8 mouse cellular contexts compared by ENCODE assay signal in genomic region chrX:163909381-163909780, GRCm38 (mm10). TPM values are rescaled to one million over a fixed set of nuclear protein-coding genes. Genes with fewer than 3 reads are reported as not detected.
DNase-seq lines count a peak whose midpoint lies in the region; ATAC-seq and TF ChIP-seq lines count a peak whose summit lies in the region.

No protein-coding gene starts in this region.

- DNase-seq in CH12.LX (ENCODE audit: extremely low read depth), result peak; percentile 25
- peak; percentile 12 for DNase-seq in adrenal gland, adult 8-10 months
- DNase-seq in heart, postnatal 0 days (ENCODE audit: low spot score), result no peak
- peak; percentile 48 to 69 for DNase-seq in kidney, postnatal 4 days
- DNase-seq in lung, postnatal 10 days, result peak; percentile 58
- DNase-seq in ovary, postnatal 36 days (ENCODE audit: low spot score), result peak; percentile 34

- TF ChIP-seq CTCF in CH12.LX (conservative IDR thresholded peaks at IDR 0.05 in 1 of 2, IDR thresholded peaks at IDR 0.05 in 1 of 2; ENCODE audit: low read depth in 2 of 2, low read length in 2 of 2), result peak in 1 of 2 experiments; percentile 29; a peak in 1 of 4 replicates
- TF ChIP-seq CTCF in heart, postnatal 0 days (IDR thresholded peaks at IDR 0.05; ENCODE audit: low read depth), result no peak

- no peak for TF ChIP-seq POLR2A in CH12.LX (IDR thresholded peaks at IDR 0.05; ENCODE audit: low read depth, low read length)

- H3K79me2 ChIP-seq in CH12.LX (replicated peaks; ENCODE audit: control insufficient read depth, extremely low read depth, insufficient read depth, poor library complexity, severe bottlenecking), result no peaks in the 10 kb centered on the region

- TF ChIP-seq RAD21 in CH12.LX (IDR thresholded peaks at IDR 0.05; ENCODE audit: low read depth, low read length), result peak; percentile 1

- peak overlapping the region; percentile 51; the same call in 1 of the 2 replicates for H3K4me2 ChIP-seq in CH12.LX (ENCODE audit: insufficient read depth, low read depth, poor library complexity, severe bottlenecking)
- peak overlapping the region; percentile 56 for H3K4me2 ChIP-seq in embryonic facial prominence, embryonic 13.5 days
- peak overlapping the region; percentile 63 for H3K4me2 ChIP-seq in heart, postnatal 0 days (ENCODE audit: low read depth, low read length)

- no peak overlapping the region for H3K27ac ChIP-seq in CH12.LX (ENCODE audit: insufficient read depth, low read depth)
- H3K27ac ChIP-seq in embryonic facial prominence, embryonic 13.5 days, result peak overlapping the region; percentile 78
- H3K27ac ChIP-seq in heart, postnatal 0 days (ENCODE audit: low read depth), result peak overlapping the region; percentile 74

- H3K36me3 ChIP-seq in CH12.LX (replicated peaks in 1 of 2; ENCODE audit: control insufficient read depth in 1 of 2, insufficient read depth in 1 of 2, low read length in 1 of 2), result peaks cover 0 to 3% of the 10 kb centered on the region in 2 experiments
- H3K36me3 ChIP-seq in embryonic facial prominence, embryonic 13.5 days, result no peaks in the 10 kb centered on the region
- H3K36me3 ChIP-seq in heart, postnatal 0 days (replicated peaks; ENCODE audit: control insufficient read depth, insufficient read depth, low read length), result no peaks in the 10 kb centered on the region

- in situ Hi-C loops in CH12.LX (cut with MboI; ENCODE audit: low pct_ligation_motif_present, low pct_unique_long_range_greater_than_20kb, low sequenced_read_pairs), result loop anchor here (25.0 kb wide), 1 partner anchor 197 kb away; no protein-coding TSS in a partner anchor

- H3K4me1 ChIP-seq in CH12.LX (ENCODE audit: control insufficient read depth in 1 of 2, insufficient read depth in 2 of 2), result no peaks in the 10 kb centered on the region
- H3K4me1 ChIP-seq in embryonic facial prominence, embryonic 13.5 days, result no peaks in the 10 kb centered on the region
- H3K4me1 ChIP-seq in heart, postnatal 0 days (ENCODE audit: control insufficient read depth, insufficient read depth), result no peaks in the 10 kb centered on the region

- dilution Hi-C loops in CH12.LX (cut with MboI; ENCODE audit: extremely low pct_ligation_motif_present, extremely low pct_unique_long_range_greater_than_20kb, low sequenced_read_pairs), result no loop called here

- peak overlapping the region; percentile 85 for H3K9ac ChIP-seq in CH12.LX (ENCODE audit: insufficient read depth, low read depth)
- H3K9ac ChIP-seq in embryonic facial prominence, embryonic 13.5 days, result peak overlapping the region; percentile 72
- peak overlapping the region; percentile 53 for H3K9ac ChIP-seq in heart, postnatal 0 days (replicated peaks; ENCODE audit: low read depth, low read length)

- peak overlapping the region; percentile 44 to 71 (median 70) for H3K4me3 ChIP-seq in CH12.LX (replicated peaks in 1 of 3; ENCODE audit: low read depth in 2 of 3, low read length in 2 of 3, poor library complexity in 1 of 3)
- H3K4me3 ChIP-seq in embryonic facial prominence, embryonic 13.5 days, result peak overlapping the region; percentile 60
- peak overlapping the region; percentile 82 for H3K4me3 ChIP-seq in heart, postnatal 0 days (ENCODE audit: low read depth, low read length)

- WGBS in embryonic facial prominence, embryonic 13.5 days, result 23% methylated on average over 24 of the region's 34 CpGs
- 15% methylated on average over 31 of the region's 34 CpGs for WGBS in heart, postnatal 0 days

- no peaks in the 10 kb centered on the region for H3K9me3 ChIP-seq in CH12.LX (replicated peaks; ENCODE audit: low read length)
- no peaks in the 10 kb centered on the region for H3K9me3 ChIP-seq in embryonic facial prominence, embryonic 13.5 days
- no peaks in the 10 kb centered on the region for H3K9me3 ChIP-seq in heart, postnatal 0 days (replicated peaks; ENCODE audit: control insufficient read depth, low read length)

- no peak for TF ChIP-seq EP300 in CH12.LX (IDR thresholded peaks at IDR 0.05; ENCODE audit: low read length)
- no peak for TF ChIP-seq EP300 in heart, postnatal 0 days (IDR thresholded peaks at IDR 0.05; ENCODE audit: low read depth)

- H3K27me3 ChIP-seq in CH12.LX (replicated peaks), result no peaks in the 10 kb centered on the region
- peaks cover 5% of the 10 kb centered on the region; the same call in 1 of the 2 replicates for H3K27me3 ChIP-seq in embryonic facial prominence, embryonic 13.5 days
- H3K27me3 ChIP-seq in heart, postnatal 0 days (ENCODE audit: control insufficient read depth, insufficient read depth, low read length), result no peaks in the 10 kb centered on the region

- no peak; the same call in 1 of the 2 replicates for ATAC-seq in embryonic facial prominence, embryonic 13.5 days (ENCODE audit: insufficient number of reproducible peaks, insufficient read depth, low FRiP score, low TSS enrichment, low read depth)
- 0 out of 2 replicates have a peak, but pooled peaks have one; percentile 15 for ATAC-seq in heart, postnatal 0 days (ENCODE audit: insufficient read depth, low read depth)
- ATAC-seq in monocyte, adult 5-6 weeks (replicated peaks; ENCODE audit: insufficient number of reproducible peaks, low FRiP score, low TSS enrichment, poor library complexity, severe bottlenecking), result no peak

TF ChIP-seq in CH12.LX, 34 proteins besides CTCF, POLR2A, EP300 and RAD21:
- TF ChIP-seq SMC3 (IDR thresholded peaks at IDR 0.05; ENCODE audit: low read depth, low read length) (peak; percentile 17; the same call in 1 of the 2 replicates), CHD2 (IDR thresholded peaks at IDR 0.05; ENCODE audit: low read length) (no peak), ELF1 (IDR thresholded peaks at IDR 0.05; ENCODE audit: low read depth, low read length) (no peak), MAZ (IDR thresholded peaks at IDR 0.05; ENCODE audit: low read depth, low read length) (no peak)
TF ChIP-seq in CH12.LX: peak in this region for 1.

RNA-seq across cellular contexts. Expression of gene Ap1s2, which starts 0.6 kb away (rescaled TPM):
- total RNA-seq in CH12.LX (2012; rRNA removed) (4.3 and 5.7 TPM in 2 replicates), CH12.LX (2014; rRNA removed) (12.3 and 16.6 TPM in 2 replicates)
- polyA plus RNA-seq in CH12.LX (2012; ENCODE audit: insufficient read length, low read depth), result 6.5 and 8.9 TPM in 2 replicates
- 10 to 100 TPM; 13.3 to 16.3 (median 15.5) TPM for total RNA-seq in adrenal gland, adult 8-10 months (2022)
- 21.7 and 22.7 TPM in 2 replicates for polyA plus RNA-seq in embryonic facial prominence, embryonic 13.5 days (2015; fragmentation: Nextera tagmentation; extraction: Ambion mirVana)
- 10.5 and 12.0 TPM in 2 replicates for total RNA-seq in heart, postnatal 0 days (2014; rRNA removed; ENCODE audit: low replicate concordance)
- 16.0 and 17.7 TPM in 2 replicates for polyA plus RNA-seq in heart, postnatal 0 days (2015; fragmentation: Nextera tagmentation; extraction: Ambion mirVana)
- 103 to 180 TPM (median 145 TPM) in 3 replicates for total RNA-seq in monocyte, adult 5-6 weeks (2017)

RNA-seq across cellular contexts. Expression of gene Zrsr2, which starts 49.1 kb away (rescaled TPM):
- 13.7 and 15.2 TPM in 2 replicates for total RNA-seq in CH12.LX (2012; rRNA removed)
- total RNA-seq in CH12.LX (2014; rRNA removed), result 14.2 and 16.5 TPM in 2 replicates
- polyA plus RNA-seq in CH12.LX (2012; ENCODE audit: insufficient read length, low read depth), result 76.8 and 89.1 TPM in 2 replicates
- total RNA-seq in adrenal gland, adult 8-10 months (2022), result 10 to 100 TPM; 19.7 to 34.1 (median 32.8) TPM
- 77.7 and 80.8 TPM in 2 replicates for polyA plus RNA-seq in embryonic facial prominence, embryonic 13.5 days (2015; fragmentation: Nextera tagmentation; extraction: Ambion mirVana)
- 0.92 and 1.3 TPM in 2 replicates for total RNA-seq in heart, postnatal 0 days (2014; rRNA removed; ENCODE audit: low replicate concordance)
- polyA plus RNA-seq in heart, postnatal 0 days (2015; fragmentation: Nextera tagmentation; extraction: Ambion mirVana), result 22.8 and 25.8 TPM in 2 replicates
- 45.9 to 89.8 TPM (median 70.6 TPM) in 3 replicates for total RNA-seq in monocyte, adult 5-6 weeks (2017)
